Mouse (Mus musculus) urinary bladder, postnatal 14 days (tissue): ENCODE results near the gene Pop7.

Experiments
- DNase-seq: peaks from one replicate; pipeline ENCODE4 v3.0.0; 2021; ENCODE audit warnings: low spot score

The Pop7 gene

GRCm38 (mm10) chr5:137501709-137502666 lies at the start of gene Pop7:
Gene Pop7, minus strand, starts transcription at chr5:137502518.
- peak; percentile 100 for DNase-seq

GRCm38 (mm10) chr5:137551119-137551518 lies 48.8 kb upstream of the Pop7 start:
- DNase-seq, result no peak

- no peak for DNase-seq
Observed at GRCm38 (mm10) chr5:137549840-137550239, 47.5 kb upstream of the Pop7 start.

GRCm38 (mm10) chr5:137545596-137545995 lies 43.3 kb upstream of the Pop7 start:
- DNase-seq, result no peak

- no peak for DNase-seq
Observed at GRCm38 (mm10) chr5:137544926-137545325, 42.6 kb upstream of the Pop7 start.

GRCm38 (mm10) chr5:137541768-137542540 lies 39.6 kb upstream of the Pop7 start:
- DNase-seq, result no peak

GRCm38 (mm10) chr5:137540991-137541390 lies 38.7 kb upstream of the Pop7 start:
- DNase-seq, result no peak

GRCm38 (mm10) chr5:137539291-137539801 lies 37.0 kb upstream of the Pop7 start:
- DNase-seq, result no peak

- DNase-seq, result no peak
Observed at GRCm38 (mm10) chr5:137537461-137537860, 35.1 kb upstream of the Pop7 start.

- DNase-seq, result no peak
Observed at GRCm38 (mm10) chr5:137535318-137535717, 33.0 kb upstream of the Pop7 start.

GRCm38 (mm10) chr5:137534762-137535161 lies 32.4 kb upstream of the Pop7 start:
- no peak for DNase-seq

- DNase-seq, result peak; percentile 99
Observed at GRCm38 (mm10) chr5:137533117-137533827, 31.0 kb upstream of the Pop7 start, which contains the start of the genes Epo and Gnb2. Gene Epo, minus strand, starts transcription at chr5:137533242. Gene Gnb2, minus strand, starts transcription at chr5:137533510.

- no peak for DNase-seq
Observed at GRCm38 (mm10) chr5:137532808-137533116, 30.4 kb upstream of the Pop7 start.

GRCm38 (mm10) chr5:137532131-137532807 lies 30.0 kb upstream of the Pop7 start:
- DNase-seq, result no peak

- DNase-seq, result peak; percentile 67
Observed at GRCm38 (mm10) chr5:137531414-137532130, 29.3 kb upstream of the Pop7 start.

- peak; percentile 67 for DNase-seq
Observed at GRCm38 (mm10) chr5:137530588-137531413, 28.5 kb upstream of the Pop7 start.

GRCm38 (mm10) chr5:137530075-137530474 lies 27.8 kb upstream of the Pop7 start:
- DNase-seq, result no peak

GRCm38 (mm10) chr5:137529221-137529995 lies 27.1 kb upstream of the Pop7 start:
- DNase-seq, result no peak
